Mouse (Mus musculus) midbrain, embryonic 14.5 days (tissue): ENCODE data around the gene Vps51. TPM values are rescaled to one million over a fixed set of nuclear protein-coding genes. Genes with fewer than 3 reads are reported as not detected.

Experiments used
- ATAC-seq: fragments of 200-750 bp; cut with Nextera tagmentation; 2 replicates; pipeline ENCODE4 v1.8.0; 2017; ENCODE audit warnings: moderate number of reproducible peaks, moderate library complexity; ENCODE audit not compliant: low FRiP score, low TSS enrichment
- DNase-seq: peaks from one replicate; pipeline ENCODE4 v3.0.0-alpha.2; 2015
- H3K27ac ChIP-seq: fragments of 300-500 bp; sonication (generic); replicated peaks from 2 replicates; pipeline ENCODE4 v1.5.1; 2014; ENCODE audit warnings: mild to moderate bottlenecking, low read depth, low read length, moderate library complexity
- H3K27me3 ChIP-seq: fragments of 300-500 bp; sonication (generic); 2 replicates; pipeline ENCODE4 v1.6.1; 2014; ENCODE audit warnings: low read length, control low read depth, mixed read lengths; ENCODE audit not compliant: control insufficient read depth, insufficient read depth
- H3K36me3 ChIP-seq: fragments of 300-500 bp; sonication (generic); 2 replicates; pipeline ENCODE4 v1.6.1; 2014; ENCODE audit warnings: low read length, control low read depth; ENCODE audit not compliant: control insufficient read depth, insufficient read depth
- H3K4me1 ChIP-seq: fragments of 300-500 bp; sonication (generic); 2 replicates; pipeline ENCODE4 v1.6.1; 2014; ENCODE audit warnings: mild to moderate bottlenecking, antibody characterized with exemption, low read length, control low read depth; ENCODE audit not compliant: control insufficient read depth, insufficient read depth
- H3K4me2 ChIP-seq: fragments of 300-500 bp; sonication (generic); 2 replicates; pipeline ENCODE4 v1.6.1; 2014; ENCODE audit warnings: mild to moderate bottlenecking, low read length, moderate library complexity
- H3K4me3 ChIP-seq: fragments of 300-500 bp; sonication (generic); replicated peaks from 2 replicates; pipeline ENCODE4 v1.5.1; 2014; ENCODE audit warnings: low read depth, low read length
- H3K9ac ChIP-seq: fragments of 300-500 bp; sonication (generic); replicated peaks from 2 replicates; pipeline ENCODE4 v1.6.1; 2014; ENCODE audit warnings: mild to moderate bottlenecking, low read length, moderate library complexity
- H3K9me3 ChIP-seq: fragments of 300-500 bp; sonication (generic); 2 replicates; pipeline ENCODE4 v1.6.1; 2016; ENCODE audit warnings: low read length, control low read depth, mixed read lengths; ENCODE audit not compliant: control insufficient read depth
- WGBS: fragments of 180-500 bp; shearing (Covaris S2); extraction: QIAGEN DNeasy Blood & Tissue Kit; methylation state at CpG from one replicate; pipeline ENCODE4 v1.1.7; 2014; 5-methylcytosine and 5-hydroxymethylcytosine counted together
- polyA plus RNA-seq: library from polyadenylated mRNA; unstranded; fragments of >200 nt; fragmentation: Nextera tagmentation; extraction: Ambion mirVana; gene quantifications from 2 replicates; pipeline ENCODE4 v1.2.1, GENCODE M21; 2014

The Vps51 gene
- polyA plus RNA-seq, 1 experiment from 2014 or later, result 86.1 TPM

GRCm38 (mm10) chr19:6069851-6070250 is 7.2 kb downstream of the Vps51 start:
- Histone ChIP-seq H3K9ac (no peak overlapping the region), H3K4me2 (no peak overlapping the region), H3K4me1 (peaks cover 14% of the 10 kb centered on the region), H3K36me3 (peaks cover 43% of the 10 kb centered on the region), H3K9me3 (no peaks in the 10 kb centered on the region), H3K27me3 (no peaks in the 10 kb centered on the region), H3K27ac (no peak overlapping the region), H3K4me3 (no peak overlapping the region)
- 93% methylated on average over 10 of the region's 10 CpGs for WGBS
- ATAC-seq (no peak), DNase-seq (no peak)

- no peak overlapping the region for H3K4me3 ChIP-seq
- H3K27ac ChIP-seq, result no peak overlapping the region
- DNase-seq, result no peak
- ATAC-seq, result no peak
- no peak overlapping the region for H3K4me2 ChIP-seq
- WGBS, result 79% methylated on average over 4 of the region's 4 CpGs
- peaks cover 41% of the 10 kb centered on the region for H3K36me3 ChIP-seq
- peaks cover 14% of the 10 kb centered on the region for H3K4me1 ChIP-seq
- H3K9ac ChIP-seq, result no peak overlapping the region
- H3K9me3 ChIP-seq, result no peaks in the 10 kb centered on the region
- H3K27me3 ChIP-seq, result no peaks in the 10 kb centered on the region
These were observed 8.1 kb downstream of the Vps51 start for GRCm38 (mm10) chr19:6068951-6069350.

- WGBS, result 8% methylated on average over 33 of the region's 33 CpGs
- Histone ChIP-seq H3K4me1 (peaks cover 19% of the 10 kb centered on the region), H3K27ac (peak within 1 kb of the TSS; percentile 90), H3K4me2 (peak within 1 kb of the TSS; percentile 94), H3K36me3 (peaks cover 33% of the 10 kb centered on the region), H3K9me3 (no peaks in the 10 kb centered on the region), H3K9ac (peak within 1 kb of the TSS; percentile 70), H3K4me3 (peak within 1 kb of the TSS; percentile 58), H3K27me3 (no peaks in the 10 kb centered on the region)
- DNase-seq (peak; percentile 94), ATAC-seq (peak; percentile 91)
These were observed 9.2 kb downstream of the Vps51 start, which contains the start of gene Tm7sf2 for GRCm38 (mm10) chr19:6067724-6068415. Tm7sf2 (minus strand) TSS chr19:6068373.

DNA sequence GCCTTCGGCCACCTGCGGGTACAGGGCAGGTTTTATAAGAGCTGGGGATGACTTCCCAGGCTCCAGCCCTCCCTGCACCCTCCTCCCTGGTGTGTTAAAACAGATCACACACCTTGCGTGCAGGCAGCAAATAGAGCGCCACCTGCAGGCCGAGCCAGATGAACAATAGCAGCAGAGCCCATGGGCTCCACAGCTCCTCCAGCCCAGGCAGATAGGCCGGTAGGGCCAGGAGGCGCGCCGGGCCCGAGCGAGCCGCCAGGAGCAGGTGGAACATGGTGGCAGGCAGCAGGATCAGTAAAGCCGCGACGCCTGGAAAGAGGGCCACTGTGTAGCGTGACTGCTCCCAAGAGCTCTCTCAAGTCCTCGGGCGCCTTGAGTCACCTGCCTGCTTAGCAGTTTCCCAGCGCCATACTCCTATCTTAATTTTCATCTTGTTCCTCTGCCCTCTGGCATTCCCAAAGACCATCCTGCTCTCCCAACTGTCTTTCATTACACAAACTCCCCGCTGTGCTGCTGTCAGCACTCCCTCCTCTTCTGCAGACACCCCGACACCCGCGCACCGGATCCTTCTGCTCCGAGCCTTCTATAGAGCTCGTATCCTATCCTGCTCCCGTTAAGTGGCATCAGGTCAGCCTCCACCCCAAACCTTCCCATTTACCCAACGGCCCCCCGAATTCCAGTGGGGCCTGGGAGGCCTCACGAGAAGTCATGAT is 9.9 kb downstream of the Vps51 start:
- peak; percentile 93 for DNase-seq
- H3K9ac ChIP-seq, result peak overlapping the region; percentile 70
- peak overlapping the region; percentile 58 for H3K4me3 ChIP-seq
- H3K4me2 ChIP-seq, result peak overlapping the region; percentile 94
- peak; percentile 67 for ATAC-seq
- peaks cover 26% of the 10 kb centered on the region for H3K4me1 ChIP-seq
- H3K9me3 ChIP-seq, result no peaks in the 10 kb centered on the region
- peaks cover 31% of the 10 kb centered on the region for H3K36me3 ChIP-seq
- peak overlapping the region; percentile 90 for H3K27ac ChIP-seq
- no peaks in the 10 kb centered on the region for H3K27me3 ChIP-seq
- WGBS, result under 1% methylated on average over 30 of the region's 30 CpGs

DNA sequence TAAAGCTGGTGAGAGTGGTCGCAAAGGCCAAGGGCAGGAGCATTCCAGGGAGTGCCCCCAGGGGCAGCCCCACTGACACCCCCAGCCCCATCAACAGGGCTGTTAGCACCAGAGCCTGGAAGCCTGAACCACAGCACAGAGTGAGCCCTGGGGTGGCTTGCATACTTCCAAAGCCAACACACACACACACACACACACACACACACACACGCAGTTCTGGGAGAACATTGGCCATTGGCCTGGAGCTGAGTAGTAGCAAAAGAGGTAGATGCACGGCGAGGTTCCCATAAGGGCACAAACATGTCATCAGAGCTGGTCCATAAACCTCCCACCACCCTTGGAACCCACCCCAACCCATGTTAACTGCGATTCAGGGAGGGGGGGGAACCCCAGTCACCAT is 10.5 kb downstream of the Vps51 start:
- Histone ChIP-seq H3K27me3 (no peaks in the 10 kb centered on the region), H3K9me3 (no peaks in the 10 kb centered on the region), H3K36me3 (peaks cover 30% of the 10 kb centered on the region), H3K9ac (peak overlapping the region; percentile 70), H3K4me3 (peak overlapping the region; percentile 58), H3K27ac (peak overlapping the region; percentile 90), H3K4me2 (peak overlapping the region; percentile 94), H3K4me1 (peaks cover 30% of the 10 kb centered on the region)
- 34% methylated on average over 5 of the region's 5 CpGs for WGBS
- ATAC-seq (no peak), DNase-seq (peak; percentile 31)

DNA sequence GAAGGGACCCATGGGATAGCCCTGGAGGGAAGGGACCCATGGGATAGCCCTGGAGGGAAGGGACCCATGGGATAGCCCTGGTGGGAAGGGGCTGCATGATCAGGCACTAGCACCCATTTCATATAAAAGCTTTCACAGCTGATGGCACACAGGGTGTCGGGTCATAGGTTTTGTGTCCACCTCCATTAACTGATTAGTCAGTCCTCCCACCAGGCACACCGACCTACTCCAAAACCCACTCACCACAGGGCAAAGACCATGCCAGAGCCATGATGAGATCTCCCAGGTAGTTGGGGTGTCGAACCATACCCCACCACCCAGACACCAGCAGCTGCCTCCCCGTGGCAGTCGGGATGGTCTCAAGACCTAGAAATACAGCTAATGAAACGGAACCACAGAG is 13.9 kb downstream of the Vps51 start:
- H3K4me2 ChIP-seq, result peak overlapping the region; percentile 100; the same call in 1 of the 2 replicates
- no peak overlapping the region for H3K9ac ChIP-seq
- H3K9me3 ChIP-seq, result no peaks in the 10 kb centered on the region
- H3K4me3 ChIP-seq, result no peak overlapping the region
- WGBS, result 96% methylated on average over 6 of the region's 6 CpGs
- peaks cover 7% of the 10 kb centered on the region for H3K36me3 ChIP-seq
- ATAC-seq, result no peak
- no peak overlapping the region for H3K27ac ChIP-seq
- H3K4me1 ChIP-seq, result peaks cover 32% of the 10 kb centered on the region
- H3K27me3 ChIP-seq, result no peaks in the 10 kb centered on the region
- DNase-seq, result no peak

GRCm38 (mm10) chr19:6062418-6062817 is 14.6 kb downstream of the Vps51 start:
- Histone ChIP-seq H3K27ac (peak overlapping the region; percentile 89; the same call in 1 of the 2 replicates), H3K9ac (peak overlapping the region; percentile 91; the same call in 1 of the 2 replicates), H3K36me3 (peaks cover 7% of the 10 kb centered on the region), H3K4me3 (peak overlapping the region; percentile 77), H3K4me1 (peaks cover 31% of the 10 kb centered on the region), H3K27me3 (no peaks in the 10 kb centered on the region), H3K4me2 (peak overlapping the region; percentile 100), H3K9me3 (no peaks in the 10 kb centered on the region)
- ATAC-seq, result no peak
- 70% methylated on average over 5 of the region's 5 CpGs for WGBS
- DNase-seq, result no peak

- H3K4me1 ChIP-seq, result peaks cover 31% of the 10 kb centered on the region
- WGBS, result 1% methylated on average over 44 of the region's 44 CpGs
- no peaks in the 10 kb centered on the region for H3K27me3 ChIP-seq
- H3K27ac ChIP-seq, result peak overlapping the region; percentile 89
- H3K36me3 ChIP-seq, result peaks cover 7% of the 10 kb centered on the region
- ATAC-seq (no peak), DNase-seq (peak; percentile 47)
- H3K9me3 ChIP-seq, result no peaks in the 10 kb centered on the region
- peak overlapping the region; percentile 91 for H3K9ac ChIP-seq
- H3K4me3 ChIP-seq, result peak overlapping the region; percentile 77
- H3K4me2 ChIP-seq, result peak overlapping the region; percentile 100
These were observed 15.3 kb downstream of the Vps51 start for GRCm38 (mm10) chr19:6061641-6062302.
